Mouse (Mus musculus) hindbrain, postnatal 0 days (tissue): ENCODE data around the gene Rpusd4. TPM values are rescaled to one million over a fixed set of nuclear protein-coding genes. Genes with fewer than 3 reads are reported as not detected.

Experiments used
- ATAC-seq: fragments of 200-750 bp; cut with Nextera tagmentation; 2 replicates; pipeline ENCODE4 v1.8.0; 2017; ENCODE audit warnings: mild to moderate bottlenecking, moderate TSS enrichment, moderate library complexity
- DNase-seq: peaks from one replicate; pipeline ENCODE4 v3.0.0-alpha.2; 2015; ENCODE audit warnings: low spot score
- H3K27ac ChIP-seq: fragments of 300-500 bp; sonication (generic); 2 replicates; pipeline ENCODE4 v1.5.1; 2014; ENCODE audit warnings: mild to moderate bottlenecking
- H3K27me3 ChIP-seq: fragments of 300-500 bp; sonication (generic); 2 replicates; pipeline ENCODE4 v1.6.1; 2014; ENCODE audit warnings: low read length, mixed read lengths; ENCODE audit not compliant: insufficient read depth
- H3K36me3 ChIP-seq: fragments of 300-500 bp; sonication (generic); 2 replicates; pipeline ENCODE4 v1.6.1; 2014; ENCODE audit warnings: low read length, mixed read lengths; ENCODE audit not compliant: insufficient read depth
- H3K4me1 ChIP-seq: fragments of 300-500 bp; sonication (generic); 2 replicates; pipeline ENCODE4 v1.6.1; 2014; ENCODE audit warnings: antibody characterized with exemption, low read length, mixed read lengths; ENCODE audit not compliant: insufficient read depth
- H3K4me2 ChIP-seq: fragments of 300-500 bp; sonication (generic); 2 replicates; pipeline ENCODE4 v1.6.1; 2014; ENCODE audit warnings: low read depth, mild to moderate bottlenecking, low read length, moderate library complexity, mixed read lengths
- H3K4me3 ChIP-seq: fragments of 300-500 bp; sonication (generic); 2 replicates; pipeline ENCODE4 v1.5.1; 2014; ENCODE audit warnings: low read length
- H3K9ac ChIP-seq: fragments of 300-500 bp; sonication (generic); replicated peaks from 2 replicates; pipeline ENCODE4 v1.6.1; 2014; ENCODE audit warnings: mild to moderate bottlenecking, low read length, moderate library complexity, mixed read lengths
- H3K9me3 ChIP-seq: fragments of 300-500 bp; sonication (generic); 2 replicates; pipeline ENCODE4 v1.6.1; 2016; ENCODE audit warnings: low read length, mixed read lengths
- CTCF ChIP-seq: IDR thresholded peaks from 2 replicates; pipeline ENCODE4 v1.5.1; 2016; ENCODE audit warnings: antibody characterized with exemption, control low read depth, low read depth
- WGBS: fragments of 180-500 bp; shearing (Covaris S2); extraction: QIAGEN DNeasy Blood & Tissue Kit; methylation state at CpG from one replicate; pipeline ENCODE4 v1.1.7; 2014; 5-methylcytosine and 5-hydroxymethylcytosine counted together
- polyA plus RNA-seq: library from polyadenylated mRNA; unstranded; fragments of >200 nt; fragmentation: Nextera tagmentation; extraction: Ambion mirVana; gene quantifications from 2 replicates; pipeline ENCODE4 v1.2.1, GENCODE M21; 2015
- total RNA-seq: library from RNA; depleted of rRNA; stranded (reverse); fragments of >200 nt; gene quantifications from 2 replicates; pipeline ENCODE4 v1.2.3, GENCODE M21; 2014

Rpusd4 gene
- total and polyA plus RNA-seq, 2 experiments from 2014 or later, result 10.8 to 11.3 TPM

DNA sequence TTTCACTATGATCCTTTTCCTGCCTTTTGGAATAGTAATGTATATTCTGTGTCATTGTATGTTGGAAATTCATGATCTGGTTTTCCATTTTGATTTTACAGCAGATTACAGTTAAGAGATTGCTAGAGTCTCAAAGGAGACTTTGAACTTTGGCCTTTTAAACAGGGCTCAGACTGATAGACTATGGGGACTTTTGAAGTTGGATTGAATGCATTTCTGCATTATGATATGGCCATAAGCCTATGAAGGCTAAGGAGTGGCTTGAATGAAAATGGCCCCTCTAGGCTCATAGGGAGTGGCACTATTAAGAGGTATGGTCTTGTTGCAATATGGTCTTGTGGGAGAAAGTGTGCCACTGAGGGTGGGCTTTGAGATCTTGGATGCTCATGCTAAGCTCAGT lies 30.1 kb downstream of the Rpusd4 start:
- H3K4me1 ChIP-seq, result no peaks in the 10 kb centered on the region
- no peaks in the 10 kb centered on the region for H3K27me3 ChIP-seq
- H3K9ac ChIP-seq, result no peak overlapping the region
- no peaks in the 10 kb centered on the region for H3K36me3 ChIP-seq
- no peak for ATAC-seq
- no peaks in the 10 kb centered on the region for H3K9me3 ChIP-seq
- no peak for DNase-seq
- no peak for TF ChIP-seq CTCF
- H3K27ac ChIP-seq, result no peak overlapping the region
- no peak overlapping the region for H3K4me2 ChIP-seq
- H3K4me3 ChIP-seq, result no peak overlapping the region

DNA sequence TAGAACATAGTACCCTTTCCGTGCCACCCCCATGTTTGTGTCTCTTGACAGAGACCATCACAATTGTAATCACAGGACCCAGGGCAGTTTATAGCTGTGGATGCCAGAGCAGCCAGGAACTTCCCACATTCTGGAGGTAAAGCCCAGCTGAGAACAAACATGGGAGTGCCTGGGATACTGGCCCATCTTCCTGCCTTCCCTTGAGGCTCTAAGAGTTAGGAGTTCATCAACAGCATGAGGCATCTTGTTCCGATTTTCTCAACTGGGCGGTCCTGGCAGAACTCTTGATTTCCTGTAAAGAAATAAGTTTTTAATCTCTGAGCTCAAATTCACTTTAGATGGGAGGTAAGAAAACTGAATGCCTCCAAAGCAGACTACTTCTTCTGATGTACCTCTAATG lies 34.5 kb downstream of the Rpusd4 start:
- H3K4me3 ChIP-seq, result no peak overlapping the region
- H3K36me3 ChIP-seq, result no peaks in the 10 kb centered on the region
- DNase-seq (no peak), ATAC-seq (no peak)
- no peaks in the 10 kb centered on the region for H3K9me3 ChIP-seq
- H3K4me1 ChIP-seq, result no peaks in the 10 kb centered on the region
- no peak overlapping the region for H3K27ac ChIP-seq
- 91% methylated on average over 3 of the region's 3 CpGs for WGBS
- H3K27me3 ChIP-seq, result no peaks in the 10 kb centered on the region
- H3K9ac ChIP-seq, result no peak overlapping the region
- no peak overlapping the region for H3K4me2 ChIP-seq
- no peak for TF ChIP-seq CTCF

DNA sequence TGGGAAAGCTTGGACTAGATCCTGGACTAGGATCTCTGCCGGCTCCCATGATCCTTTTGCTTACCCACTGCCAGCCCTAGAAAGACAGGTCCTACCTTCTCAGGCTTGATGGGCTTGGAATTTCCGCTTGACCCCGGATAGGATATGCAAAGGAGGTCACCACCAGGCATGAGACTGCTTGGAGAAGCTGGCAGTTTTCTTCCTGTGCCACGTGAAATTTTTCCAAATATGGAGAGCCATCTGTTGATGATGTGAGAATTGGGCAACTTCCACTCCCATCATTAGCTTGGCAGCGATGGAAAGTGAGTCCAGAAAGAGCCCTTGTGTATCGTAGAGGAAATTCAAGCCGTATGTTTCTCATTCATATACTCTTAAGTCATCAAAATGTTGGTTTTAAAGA lies 39.8 kb downstream of the Rpusd4 start:
- no peak overlapping the region for H3K9ac ChIP-seq
- DNase-seq, result peak; percentile 21
- H3K27ac ChIP-seq, result no peak overlapping the region

DNA sequence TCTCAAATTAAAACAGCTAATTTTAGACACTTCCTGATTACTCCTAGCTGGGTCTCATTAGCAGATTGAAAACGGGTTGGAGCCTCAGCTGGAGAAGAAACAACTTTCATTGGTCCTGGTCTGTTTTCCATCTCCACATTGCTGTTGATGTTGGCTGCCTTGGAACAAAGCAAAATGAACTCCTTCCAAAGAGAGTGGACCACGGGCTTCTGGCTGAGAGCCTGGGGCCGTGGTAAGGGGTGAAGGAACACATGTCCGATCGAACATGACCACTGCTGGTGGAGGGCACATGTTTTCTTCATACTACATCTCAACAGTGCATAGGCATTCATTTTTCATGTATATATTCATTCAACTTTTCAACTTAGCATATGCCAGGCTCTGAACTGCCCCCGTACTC lies 42.7 kb downstream of the Rpusd4 start:
- Histone ChIP-seq H3K27ac (no peak overlapping the region), H3K9me3 (no peaks in the 10 kb centered on the region), H3K9ac (no peak overlapping the region), H3K4me1 (peaks cover 5% of the 10 kb centered on the region; the same call in 1 of the 2 replicates), H3K4me3 (no peak overlapping the region), H3K27me3 (no peaks in the 10 kb centered on the region), H3K36me3 (no peaks in the 10 kb centered on the region), H3K4me2 (no peak overlapping the region)
- TF ChIP-seq CTCF, result no peak
- ATAC-seq (no peak), DNase-seq (no peak)
- 83% methylated on average over 6 of the region's 6 CpGs for WGBS

More for the DNA sequence above, 39.8 kb downstream of the Rpusd4 start:
- Histone ChIP-seq H3K36me3 (no peaks in the 10 kb centered on the region), H3K27me3 (no peaks in the 10 kb centered on the region), H3K4me2 (no peak overlapping the region), H3K4me3 (no peak overlapping the region), H3K9me3 (no peaks in the 10 kb centered on the region), H3K4me1 (no peaks in the 10 kb centered on the region)
- WGBS, result 63% methylated on average over 7 of the region's 7 CpGs
- TF ChIP-seq CTCF, result no peak
- ATAC-seq, result no peak

GRCm38 (mm10) chr9:35312516-35312915 lies 44.9 kb downstream of the Rpusd4 start:
- H3K27ac ChIP-seq, result no peak overlapping the region
- no peak overlapping the region for H3K9ac ChIP-seq
- no peak for ATAC-seq
- no peaks in the 10 kb centered on the region for H3K9me3 ChIP-seq
- peaks cover 5% of the 10 kb centered on the region; the same call in 1 of the 2 replicates for H3K4me1 ChIP-seq
- H3K36me3 ChIP-seq, result no peaks in the 10 kb centered on the region
- 38% methylated on average over 3 of the region's 3 CpGs for WGBS
- no peak overlapping the region for H3K4me3 ChIP-seq
- peak; percentile 23 for DNase-seq
- TF ChIP-seq CTCF, result no peak
- 0 out of 2 replicates have a peak, but pooled peaks cover 4% of the 10 kb centered on the region for H3K27me3 ChIP-seq
- H3K4me2 ChIP-seq, result no peak overlapping the region

GRCm38 (mm10) chr9:35313601-35314000 lies 45.9 kb downstream of the Rpusd4 start:
- H3K4me1 ChIP-seq, result peaks cover 5% of the 10 kb centered on the region; the same call in 1 of the 2 replicates
- H3K36me3 ChIP-seq, result no peaks in the 10 kb centered on the region
- no peak overlapping the region for H3K27ac ChIP-seq
- DNase-seq (no peak), ATAC-seq (no peak)
- H3K4me3 ChIP-seq, result no peak overlapping the region
- WGBS, result 29% methylated on average over 4 of the region's 4 CpGs
- peaks cover 7% of the 10 kb centered on the region; the same call in 1 of the 2 replicates for H3K27me3 ChIP-seq
- H3K9ac ChIP-seq, result no peak overlapping the region
- no peak overlapping the region for H3K4me2 ChIP-seq
- TF ChIP-seq CTCF, result no peak
- H3K9me3 ChIP-seq, result no peaks in the 10 kb centered on the region

DNA sequence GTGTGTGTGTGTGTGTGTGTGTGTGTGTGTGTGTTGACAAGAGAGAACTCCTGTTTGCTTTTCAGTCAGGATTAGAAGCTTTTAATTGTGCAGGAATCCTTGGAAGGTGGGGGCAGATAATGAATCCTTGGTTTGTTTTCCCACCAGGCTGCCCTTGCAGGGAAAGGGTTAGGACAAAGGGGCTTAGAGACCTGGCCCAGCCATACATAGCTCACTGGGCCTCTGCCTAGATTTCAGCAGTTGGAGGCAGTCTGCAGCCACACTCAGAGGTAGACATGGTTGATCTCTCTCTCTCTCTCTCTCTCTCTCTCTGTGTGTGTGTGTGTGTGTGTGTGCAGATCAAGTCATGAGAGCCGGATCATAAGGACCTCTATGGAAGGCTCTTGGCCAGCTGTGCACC lies 46.6 kb downstream of the Rpusd4 start:
- H3K9me3 ChIP-seq, result no peaks in the 10 kb centered on the region
- DNase-seq, result no peak
- H3K27me3 ChIP-seq, result peaks cover 12% of the 10 kb centered on the region; the same call in 1 of the 2 replicates
- WGBS, result 64% methylated on average over 1 of the region's 1 CpGs
- no peaks in the 10 kb centered on the region for H3K36me3 ChIP-seq
- no peak overlapping the region for H3K9ac ChIP-seq
- H3K27ac ChIP-seq, result no peak overlapping the region
- TF ChIP-seq CTCF, result no peak
- ATAC-seq, result no peak
- H3K4me1 ChIP-seq, result peaks cover 5% of the 10 kb centered on the region; the same call in 1 of the 2 replicates
- no peak overlapping the region for H3K4me3 ChIP-seq
- H3K4me2 ChIP-seq, result no peak overlapping the region
